Mouse (Mus musculus) heart, embryonic 12.5 days (tissue): ENCODE measurements around the gene Dab1. TPM values are rescaled to one million over a fixed set of nuclear protein-coding genes. Genes with fewer than 3 reads are reported as not detected.

Experiments used
- ATAC-seq: fragments of 200-750 bp; cut with Nextera tagmentation; 2 replicates; pipeline ENCODE4 v1.8.0; 2017; ENCODE audit warnings: moderate TSS enrichment, moderate library complexity; ENCODE audit not compliant: insufficient number of reproducible peaks, low FRiP score
- H3K27ac ChIP-seq: fragments of 300-500 bp; sonication (generic); 2 replicates; pipeline ENCODE4 v1.5.1; 2016; ENCODE audit warnings: mild to moderate bottlenecking, moderate library complexity; ENCODE audit not compliant: poor library complexity, severe bottlenecking
- H3K27me3 ChIP-seq: fragments of 300-500 bp; sonication (generic); replicated peaks from 2 replicates; pipeline ENCODE4 v1.6.1; 2016; ENCODE audit warnings: mild to moderate bottlenecking, moderate library complexity
- H3K36me3 ChIP-seq: fragments of 300-500 bp; sonication (generic); 2 replicates; pipeline ENCODE4 v1.6.1; 2016; ENCODE audit warnings: mild to moderate bottlenecking, moderate library complexity
- H3K4me1 ChIP-seq: fragments of 300-500 bp; sonication (generic); replicated peaks from 2 replicates; pipeline ENCODE4 v1.6.1; 2016; ENCODE audit warnings: mild to moderate bottlenecking
- H3K4me2 ChIP-seq: fragments of 300-500 bp; sonication (generic); 2 replicates; pipeline ENCODE4 v1.6.1; 2016; ENCODE audit warnings: mild to moderate bottlenecking, moderate library complexity
- H3K4me3 ChIP-seq: fragments of 300-500 bp; sonication (generic); 2 replicates; pipeline ENCODE4 v1.5.1; 2016; ENCODE audit warnings: mild to moderate bottlenecking
- H3K9ac ChIP-seq: fragments of 300-500 bp; sonication (generic); 2 replicates; pipeline ENCODE4 v1.6.1; 2016; ENCODE audit warnings: mild to moderate bottlenecking, moderate library complexity
- H3K9me3 ChIP-seq: fragments of 300-500 bp; sonication (generic); replicated peaks from 2 replicates; pipeline ENCODE4 v1.6.1; 2016; ENCODE audit warnings: mild to moderate bottlenecking, moderate library complexity
- WGBS: fragments of 180-500 bp; shearing (Covaris S2); methylation state at CpG from one replicate; pipeline ENCODE4 v1.1.7; 2016; 5-methylcytosine and 5-hydroxymethylcytosine counted together
- polyA plus RNA-seq: library from polyadenylated mRNA; unstranded; fragments of >200 nt; fragmentation: Nextera tagmentation; extraction: Ambion mirVana; gene quantifications from 2 replicates; pipeline ENCODE4 v1.2.1, GENCODE M21; 2016

Gene Dab1
- polyA plus RNA-seq, 1 experiment from 2014 or later = 1.0 TPM

GRCm38 (mm10) chr4:104472915-104473314 lies 853.8 kb downstream of the Dab1 start:
- Histone ChIP-seq H3K4me1 (no peaks in the 10 kb centered on the region), H3K36me3 (no peaks in the 10 kb centered on the region), H3K27me3 (no peaks in the 10 kb centered on the region), H3K9ac (no peak overlapping the region), H3K4me2 (no peak overlapping the region), H3K9me3 (no peaks in the 10 kb centered on the region), H3K4me3 (no peak overlapping the region), H3K27ac (no peak overlapping the region)
- ATAC-seq = no peak
- WGBS = 75% methylated on average over 4 of the region's 4 CpGs

DNA sequence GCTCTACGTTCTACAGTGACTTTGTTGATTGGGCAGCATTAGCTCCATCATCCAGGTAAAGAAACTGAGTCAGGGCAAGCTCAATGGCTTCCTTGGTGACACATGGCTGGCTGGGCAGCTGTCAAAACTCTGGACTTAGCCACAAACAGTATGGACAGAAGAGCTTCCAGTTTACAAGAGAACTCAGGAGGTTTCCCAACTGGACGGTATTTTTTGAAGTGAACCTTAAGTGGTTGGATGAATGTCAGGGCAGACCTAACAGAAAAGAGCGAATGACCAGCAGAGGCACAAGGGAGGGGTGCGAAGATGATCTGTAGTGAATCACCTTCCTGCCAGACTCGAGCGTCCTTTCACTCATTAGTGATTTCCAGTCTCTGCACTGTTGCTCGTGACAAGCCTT lies 857.7 kb downstream of the Dab1 start:
- 84% methylated on average over 7 of the region's 7 CpGs for WGBS
- no peak overlapping the region for H3K4me2 ChIP-seq
- no peak for ATAC-seq
- no peaks in the 10 kb centered on the region for H3K27me3 ChIP-seq
- no peak overlapping the region for H3K9ac ChIP-seq
- H3K9me3 ChIP-seq = no peaks in the 10 kb centered on the region
- no peak overlapping the region for H3K4me3 ChIP-seq
- no peaks in the 10 kb centered on the region for H3K36me3 ChIP-seq
- H3K4me1 ChIP-seq = no peaks in the 10 kb centered on the region
- no peak overlapping the region for H3K27ac ChIP-seq

DNA sequence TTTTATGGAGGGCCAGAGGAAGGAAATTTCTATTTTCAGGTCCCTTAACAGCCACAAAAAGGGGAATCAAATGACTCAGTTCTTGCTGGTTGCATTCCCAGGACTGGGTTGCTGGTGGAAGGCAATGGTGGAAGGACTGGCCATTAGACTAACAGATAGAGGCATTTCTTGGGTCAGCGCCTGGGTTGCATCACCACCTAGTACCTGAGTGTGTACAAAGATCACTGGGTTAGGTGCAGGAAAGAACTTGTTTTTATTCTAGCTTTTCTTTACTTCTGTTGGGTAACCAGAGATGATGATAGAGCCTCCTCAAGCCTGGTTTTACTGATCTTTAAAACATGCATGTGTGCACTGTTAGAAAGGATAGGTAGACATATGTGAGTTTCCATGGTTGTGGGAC lies 864.8 kb downstream of the Dab1 start:
- 86% methylated on average over 1 of the region's 1 CpGs for WGBS
- Histone ChIP-seq H3K9ac (no peak overlapping the region), H3K4me3 (no peak overlapping the region), H3K4me1 (no peaks in the 10 kb centered on the region), H3K9me3 (no peaks in the 10 kb centered on the region), H3K27ac (no peak overlapping the region), H3K27me3 (no peaks in the 10 kb centered on the region), H3K4me2 (no peak overlapping the region), H3K36me3 (no peaks in the 10 kb centered on the region)
- ATAC-seq = no peak

DNA sequence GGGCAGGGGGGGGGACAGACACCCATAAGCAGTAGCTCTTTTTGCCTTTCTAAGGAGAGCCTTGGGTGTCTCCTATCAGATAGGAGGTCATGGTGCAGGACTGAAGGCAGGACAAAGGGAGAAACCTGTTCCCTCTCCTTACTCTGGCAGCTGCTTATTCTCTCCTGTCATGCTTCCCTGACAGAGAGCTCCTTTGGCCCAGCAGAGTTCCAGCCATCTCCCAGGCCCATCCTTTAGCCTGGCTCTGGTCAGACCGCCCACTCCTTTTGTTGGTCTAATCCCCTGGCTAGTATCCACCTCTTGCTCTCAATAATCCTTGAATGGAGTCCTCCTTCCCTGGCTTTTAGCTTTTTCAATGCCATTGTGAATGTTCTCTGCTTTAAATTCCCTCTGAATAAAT lies 878.1 kb downstream of the Dab1 start:
- Histone ChIP-seq H3K4me3 (no peak overlapping the region), H3K4me2 (no peak overlapping the region), H3K9me3 (no peaks in the 10 kb centered on the region), H3K27ac (no peak overlapping the region), H3K36me3 (no peaks in the 10 kb centered on the region), H3K4me1 (0 out of 2 replicates have a peak, but pooled peaks cover 3% of the 10 kb centered on the region), H3K9ac (no peak overlapping the region), H3K27me3 (no peaks in the 10 kb centered on the region; the same call in 1 of the 2 replicates)
- WGBS = 66% methylated on average over 1 of the region's 1 CpGs
- ATAC-seq = no peak

DNA sequence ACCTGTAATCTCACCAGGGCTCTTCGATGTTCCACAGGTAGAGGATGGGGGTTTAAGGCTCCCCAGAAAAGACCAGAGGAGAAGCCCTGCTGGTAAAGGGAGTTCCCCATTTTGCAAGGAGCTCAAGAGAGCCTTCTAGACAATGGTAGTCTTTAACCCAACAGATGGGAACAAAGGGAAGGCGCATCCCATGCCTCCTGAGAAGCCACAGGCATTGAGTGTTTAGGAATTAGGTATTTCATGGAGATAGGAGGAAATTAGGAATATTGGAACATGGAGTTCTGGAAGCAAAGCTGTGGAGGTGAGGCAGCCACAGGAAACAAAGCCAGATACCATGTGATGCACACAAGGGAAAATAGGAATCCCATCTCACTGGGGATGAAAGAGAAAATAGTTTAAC lies 881.0 kb downstream of the Dab1 start:
- no peaks in the 10 kb centered on the region for H3K27me3 ChIP-seq
- no peak overlapping the region for H3K4me2 ChIP-seq
- H3K27ac ChIP-seq = no peak overlapping the region
- no peak for ATAC-seq
- H3K4me1 ChIP-seq = 0 out of 2 replicates have a peak, but pooled peaks cover 3% of the 10 kb centered on the region
- no peaks in the 10 kb centered on the region for H3K36me3 ChIP-seq
- no peaks in the 10 kb centered on the region for H3K9me3 ChIP-seq
- no peak overlapping the region for H3K4me3 ChIP-seq
- no peak overlapping the region for H3K9ac ChIP-seq
- 78% methylated on average over 2 of the region's 2 CpGs for WGBS

DNA sequence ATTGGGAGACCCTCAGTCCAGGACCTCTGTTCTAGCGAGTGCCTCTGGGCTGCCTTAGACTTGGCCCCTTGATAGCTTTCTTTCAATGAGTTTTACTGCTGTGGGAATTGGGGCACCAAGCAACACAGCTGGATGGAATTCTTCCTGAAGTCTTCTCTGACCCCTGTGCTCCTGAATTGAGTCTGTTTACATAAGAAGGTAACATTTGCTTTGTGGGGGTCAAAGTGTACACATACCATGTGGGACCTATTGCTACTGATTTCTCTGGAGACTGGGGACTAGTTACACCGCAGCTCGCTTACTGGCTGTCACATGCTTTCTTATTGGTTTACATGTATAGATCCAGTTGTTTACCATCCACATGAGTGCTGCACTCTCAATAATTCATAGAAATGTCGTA lies 881.5 kb downstream of the Dab1 start:
- no peak overlapping the region for H3K4me3 ChIP-seq
- WGBS = 75% methylated on average over 4 of the region's 4 CpGs
- H3K4me2 ChIP-seq = no peak overlapping the region
- no peak overlapping the region for H3K9ac ChIP-seq
- no peaks in the 10 kb centered on the region for H3K9me3 ChIP-seq
- H3K27ac ChIP-seq = no peak overlapping the region
- no peaks in the 10 kb centered on the region for H3K27me3 ChIP-seq
- H3K36me3 ChIP-seq = no peaks in the 10 kb centered on the region
- 0 out of 2 replicates have a peak, but pooled peaks cover 3% of the 10 kb centered on the region for H3K4me1 ChIP-seq
- no peak for ATAC-seq

GRCm38 (mm10) chr4:104501245-104501644 lies 882.1 kb downstream of the Dab1 start:
- H3K27ac ChIP-seq = no peak overlapping the region
- no peak overlapping the region for H3K9ac ChIP-seq
- H3K36me3 ChIP-seq = no peaks in the 10 kb centered on the region
- no peaks in the 10 kb centered on the region for H3K9me3 ChIP-seq
- no peaks in the 10 kb centered on the region for H3K27me3 ChIP-seq
- 74% methylated on average over 4 of the region's 4 CpGs for WGBS
- H3K4me3 ChIP-seq = no peak overlapping the region
- H3K4me1 ChIP-seq = 0 out of 2 replicates have a peak, but pooled peaks cover 3% of the 10 kb centered on the region
- H3K4me2 ChIP-seq = no peak overlapping the region
- ATAC-seq = no peak

GRCm38 (mm10) chr4:104504916-104505315 lies 885.8 kb downstream of the Dab1 start:
- no peaks in the 10 kb centered on the region for H3K27me3 ChIP-seq
- H3K9ac ChIP-seq = no peak overlapping the region
- no peak overlapping the region for H3K4me3 ChIP-seq
- no peak overlapping the region for H3K27ac ChIP-seq
- H3K4me1 ChIP-seq = no peaks in the 10 kb centered on the region
- ATAC-seq = no peak
- H3K9me3 ChIP-seq = no peaks in the 10 kb centered on the region
- H3K36me3 ChIP-seq = no peaks in the 10 kb centered on the region
- no peak overlapping the region for H3K4me2 ChIP-seq

DNA sequence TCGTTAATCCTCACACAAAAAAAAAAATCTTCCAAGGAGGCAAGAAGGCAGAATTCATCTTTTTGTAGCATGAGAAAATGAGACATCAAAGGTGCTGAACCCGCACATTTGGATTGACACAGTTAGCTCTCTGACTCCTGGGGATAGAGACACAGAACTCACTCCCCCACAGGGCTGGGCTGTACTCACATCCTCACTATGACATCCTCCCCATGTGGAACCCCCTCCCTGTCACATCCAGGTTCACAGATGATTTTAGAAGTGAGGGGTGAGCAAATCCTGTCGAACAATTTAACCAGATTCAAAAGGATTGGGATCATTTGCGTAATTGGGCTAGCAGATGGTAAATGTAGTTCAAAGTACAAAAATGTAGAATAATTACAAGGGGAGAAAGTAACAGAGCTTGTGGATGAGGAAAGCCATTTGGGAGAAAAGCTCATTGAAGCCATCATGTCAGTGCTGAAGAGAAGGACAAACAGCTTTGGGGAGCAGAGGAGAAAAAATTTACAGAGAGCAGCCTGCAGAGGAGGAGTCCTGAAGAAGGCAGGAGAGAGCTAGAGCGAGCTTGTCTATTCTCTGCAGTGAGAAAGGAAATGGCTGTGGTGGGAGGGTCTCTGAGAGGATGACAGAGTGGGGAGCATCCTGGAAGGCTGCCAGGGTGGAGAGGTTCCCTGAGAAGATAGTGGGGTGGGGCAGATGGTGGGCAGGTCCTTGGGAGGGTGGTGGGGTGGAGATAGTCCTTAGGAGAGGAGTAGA lies 890.2 kb downstream of the Dab1 start:
- H3K27ac ChIP-seq = no peak overlapping the region
- no peaks in the 10 kb centered on the region; the same call in 1 of the 2 replicates for H3K4me1 ChIP-seq
- WGBS = 64% methylated on average over 5 of the region's 5 CpGs
- no peak overlapping the region for H3K4me2 ChIP-seq
- H3K9ac ChIP-seq = no peak overlapping the region
- no peaks in the 10 kb centered on the region for H3K9me3 ChIP-seq
- H3K27me3 ChIP-seq = 0 out of 2 replicates have a peak, but pooled peaks cover 3% of the 10 kb centered on the region
- ATAC-seq = no peak
- no peak overlapping the region for H3K4me3 ChIP-seq
- H3K36me3 ChIP-seq = no peaks in the 10 kb centered on the region

GRCm38 (mm10) chr4:104511855-104512254 lies 892.7 kb downstream of the Dab1 start:
- Histone ChIP-seq H3K27me3 (0 out of 2 replicates have a peak, but pooled peaks cover 3% of the 10 kb centered on the region), H3K27ac (no peak overlapping the region), H3K4me1 (no peaks in the 10 kb centered on the region; the same call in 1 of the 2 replicates), H3K4me3 (no peak overlapping the region), H3K4me2 (no peak overlapping the region), H3K9me3 (no peaks in the 10 kb centered on the region), H3K36me3 (no peaks in the 10 kb centered on the region), H3K9ac (no peak overlapping the region)
- no peak for ATAC-seq
- 73% methylated on average over 6 of the region's 6 CpGs for WGBS

- WGBS = 79% methylated on average over 8 of the region's 8 CpGs
- Histone ChIP-seq H3K27me3 (0 out of 2 replicates have a peak, but pooled peaks cover 3% of the 10 kb centered on the region), H3K4me2 (no peak overlapping the region), H3K36me3 (no peaks in the 10 kb centered on the region), H3K9me3 (no peaks in the 10 kb centered on the region), H3K4me1 (no peaks in the 10 kb centered on the region; the same call in 1 of the 2 replicates), H3K9ac (no peak overlapping the region), H3K27ac (no peak overlapping the region), H3K4me3 (no peak overlapping the region)
- ATAC-seq = no peak
Observed at GRCm38 (mm10) chr4:104512513-104512912, 893.4 kb downstream of the Dab1 start.

- H3K4me3 ChIP-seq = no peak overlapping the region
- H3K4me2 ChIP-seq = no peak overlapping the region
- H3K4me1 ChIP-seq = no peaks in the 10 kb centered on the region; the same call in 1 of the 2 replicates
- H3K36me3 ChIP-seq = no peaks in the 10 kb centered on the region
- H3K9me3 ChIP-seq = no peaks in the 10 kb centered on the region
- no peak overlapping the region for H3K27ac ChIP-seq
- ATAC-seq = no peak
- 79% methylated on average over 7 of the region's 7 CpGs for WGBS
- H3K9ac ChIP-seq = no peak overlapping the region
- 0 out of 2 replicates have a peak, but pooled peaks cover 3% of the 10 kb centered on the region for H3K27me3 ChIP-seq
Observed at GRCm38 (mm10) chr4:104513622-104514021, 894.5 kb downstream of the Dab1 start.
